Mouse (Mus musculus): ENCODE data around the gene Slc25a16.

The Slc25a16 gene

DNA sequence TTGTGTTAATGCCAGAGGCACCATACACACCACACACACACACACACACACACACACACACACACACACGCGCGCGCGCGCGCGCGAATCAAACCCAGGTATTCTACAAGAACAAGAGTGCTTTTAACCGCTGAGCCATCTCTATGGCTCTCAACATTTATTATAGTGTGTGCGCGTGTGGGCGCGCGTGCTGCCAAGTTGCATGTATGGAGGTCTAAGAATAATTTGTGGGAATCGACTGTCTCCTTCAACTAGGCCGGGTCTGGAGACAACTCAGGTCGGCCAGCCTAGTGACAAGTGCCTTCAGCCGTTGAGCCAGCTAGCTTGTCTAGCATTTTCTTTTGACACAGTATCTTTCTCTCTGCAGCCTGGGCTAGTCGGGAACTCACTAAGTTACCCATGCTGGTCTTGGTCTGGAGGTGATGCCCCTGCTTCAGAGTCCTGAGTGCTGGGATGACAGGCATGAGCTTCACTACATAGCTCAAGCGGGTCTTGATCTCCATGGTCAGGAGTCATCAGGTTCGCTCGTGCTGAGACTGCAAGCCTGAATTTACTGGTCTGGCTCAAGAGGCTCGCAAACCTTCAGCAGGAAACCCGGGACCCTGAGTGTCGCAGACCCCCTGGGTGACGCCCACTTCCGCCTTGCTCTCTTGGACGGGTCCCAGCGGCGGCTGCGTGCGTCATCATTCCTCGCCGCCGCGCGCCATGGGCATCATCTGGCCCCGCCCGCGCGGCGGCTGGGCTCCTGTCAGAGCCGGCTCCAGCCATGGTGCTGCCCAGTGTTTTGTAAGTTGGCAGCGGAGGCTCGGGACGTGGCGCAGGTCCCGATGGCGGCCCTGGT lies at the start of gene Slc25a16:
TSS of gene Slc25a16 (plus strand) at position 709 of the 841 bp plus-strand sequence.
- peak; percentile 86 for DNase-seq (ENCODE audit: low spot score)

DNA sequence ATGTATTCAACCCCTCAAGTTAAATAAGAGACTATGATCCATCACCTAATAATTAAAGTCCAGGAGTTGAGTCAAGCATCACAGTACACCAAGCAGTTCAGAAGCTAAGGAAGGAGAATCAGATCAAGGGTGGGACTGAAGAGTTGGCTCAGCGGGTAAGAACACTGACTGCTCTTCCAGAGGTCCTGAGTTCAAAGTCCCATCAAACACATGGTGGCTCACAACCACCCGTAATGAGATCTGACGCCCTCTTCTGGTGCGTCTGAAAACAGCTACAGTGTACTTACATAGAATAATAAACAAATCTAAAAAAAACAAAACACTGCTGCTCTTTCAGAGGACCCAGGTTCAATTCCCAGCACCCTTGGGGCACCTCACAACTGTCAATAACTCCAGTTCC lies 45.6 kb upstream of the Slc25a16 start:
- DNase-seq (ENCODE audit: low spot score), result no peak

GRCm38 (mm10) chr10:62875565-62875964 lies 44.9 kb upstream of the Slc25a16 start:
- no peak for DNase-seq (ENCODE audit: low spot score)

- DNase-seq (ENCODE audit: low spot score), result no peak
These were observed 42.4 kb upstream of the Slc25a16 start for GRCm38 (mm10) chr10:62878056-62878455.

DNA sequence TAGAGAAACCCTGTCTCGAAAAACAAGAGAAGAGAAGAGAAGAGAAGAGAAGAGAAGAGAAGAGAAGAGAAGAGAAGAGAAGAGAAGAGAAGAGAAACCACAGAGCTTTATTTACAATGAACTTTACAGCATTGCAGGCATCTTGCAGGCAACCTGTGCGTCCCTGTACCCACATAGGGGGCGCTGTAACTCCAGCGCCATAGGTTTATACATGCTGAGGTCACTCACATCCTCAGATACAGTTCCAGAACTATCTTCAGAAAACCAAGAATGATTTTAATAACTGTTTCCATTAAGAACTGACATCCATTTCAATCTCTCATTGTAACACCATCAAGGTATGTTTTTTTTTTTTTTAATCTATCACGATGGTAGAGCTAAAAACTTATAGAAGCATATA lies 39.2 kb upstream of the Slc25a16 start:
- no peak for DNase-seq (ENCODE audit: low spot score)

- DNase-seq (ENCODE audit: low spot score), result no peak
These were observed 36.5 kb upstream of the Slc25a16 start for GRCm38 (mm10) chr10:62883933-62884372.

DNA sequence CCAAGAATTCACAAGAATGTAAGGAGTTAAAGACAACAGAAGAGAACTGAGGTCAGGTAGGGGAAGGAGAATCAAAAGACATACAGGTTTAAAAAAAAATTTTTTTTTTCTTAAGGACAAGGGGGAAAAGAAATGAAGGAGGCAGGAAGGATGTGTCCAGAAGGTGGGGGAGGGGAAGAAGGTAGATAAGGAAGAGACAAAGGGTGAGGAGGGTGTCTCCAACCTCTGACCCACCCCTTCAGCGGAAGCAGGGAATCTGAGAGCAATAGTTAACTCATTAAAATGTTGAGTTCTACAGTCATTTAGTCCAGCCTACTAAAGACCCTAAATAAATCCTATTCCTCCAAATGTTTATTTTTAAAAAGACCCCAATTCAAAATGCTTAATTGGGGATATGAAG lies 35.9 kb upstream of the Slc25a16 start:
- no peak for DNase-seq (ENCODE audit: low spot score)

GRCm38 (mm10) chr10:62885460-62885859 lies 35.0 kb upstream of the Slc25a16 start:
- no peak for DNase-seq (ENCODE audit: low spot score)

- DNase-seq (ENCODE audit: low spot score), result no peak
These were observed 34.2 kb upstream of the Slc25a16 start for GRCm38 (mm10) chr10:62885969-62886798.

GRCm38 (mm10) chr10:62886799-62887591 lies 33.4 kb upstream of the Slc25a16 start:
- DNase-seq (ENCODE audit: low spot score), result peak; percentile 4

DNA sequence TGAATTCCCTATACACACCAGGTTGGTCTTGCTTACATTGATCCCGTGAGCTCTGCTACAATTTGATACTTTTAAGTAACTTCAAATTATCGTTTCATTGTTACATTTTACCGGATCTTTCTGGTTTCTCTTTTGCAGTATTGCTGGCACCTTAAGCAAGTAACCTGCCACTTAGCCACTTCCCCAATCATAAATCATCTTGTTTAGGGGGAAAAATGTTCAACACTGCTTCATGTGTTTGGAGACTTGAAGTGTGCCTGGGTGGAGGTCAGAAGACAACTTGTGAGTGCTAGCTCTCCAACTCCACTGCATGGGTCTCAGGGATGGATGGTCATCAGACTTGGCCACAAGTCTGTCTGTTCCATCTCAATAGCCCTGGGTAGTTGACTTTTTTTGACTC lies 29.4 kb upstream of the Slc25a16 start:
- no peak for DNase-seq (ENCODE audit: low spot score)

- no peak for DNase-seq (ENCODE audit: low spot score)
These were observed 27.7 kb upstream of the Slc25a16 start for GRCm38 (mm10) chr10:62892549-62893232.

GRCm38 (mm10) chr10:62893356-62893884 lies 27.0 kb upstream of the Slc25a16 start:
- DNase-seq (ENCODE audit: low spot score), result no peak

- DNase-seq (ENCODE audit: low spot score), result no peak
These were observed 26.0 kb upstream of the Slc25a16 start for GRCm38 (mm10) chr10:62894447-62894846.

DNA sequence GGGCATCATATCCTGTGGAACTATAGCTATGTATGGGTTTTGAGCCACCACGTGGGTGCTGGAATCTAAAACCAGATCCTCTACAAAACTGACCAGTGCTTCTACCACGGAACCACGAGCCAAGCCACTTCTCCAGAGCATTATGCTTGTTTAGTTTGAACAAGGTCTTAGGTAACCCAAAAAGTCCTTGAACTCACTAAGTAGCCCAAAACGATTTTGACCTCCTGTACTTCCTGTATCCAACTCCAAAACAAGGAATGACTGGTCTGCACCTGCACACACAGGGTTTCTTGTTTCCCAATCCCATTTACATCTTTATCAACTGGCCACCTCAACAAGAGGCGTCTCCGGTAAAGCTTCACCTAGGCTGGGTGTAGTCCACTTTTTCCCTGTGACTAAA lies 25.0 kb upstream of the Slc25a16 start:
- no peak for DNase-seq (ENCODE audit: low spot score)

DNA sequence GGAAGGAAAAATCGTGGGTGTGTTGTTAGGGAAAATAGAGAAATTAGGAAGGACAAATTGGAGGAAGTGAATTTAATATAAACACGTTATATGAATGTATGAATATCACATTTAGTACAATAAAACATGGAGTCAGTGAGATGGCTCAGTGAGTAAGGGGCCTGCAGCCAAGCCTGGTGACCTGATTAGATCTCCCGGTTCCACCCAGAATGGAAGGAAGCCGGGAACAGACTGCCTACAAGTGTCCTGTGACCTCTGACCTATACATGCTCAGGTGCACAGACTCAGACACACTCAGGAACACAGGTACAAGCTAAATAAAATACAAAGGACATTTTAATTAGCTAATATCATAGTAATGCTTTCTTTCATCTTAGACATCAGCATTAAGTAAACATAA lies 24.4 kb upstream of the Slc25a16 start:
- DNase-seq (ENCODE audit: low spot score), result no peak

- DNase-seq (ENCODE audit: low spot score), result no peak
These were observed 23.7 kb upstream of the Slc25a16 start for GRCm38 (mm10) chr10:62896774-62897173.

GRCm38 (mm10) chr10:62897437-62897836 lies 23.0 kb upstream of the Slc25a16 start:
- no peak for DNase-seq (ENCODE audit: low spot score)

- no peak for DNase-seq (ENCODE audit: low spot score)
These were observed 22.4 kb upstream of the Slc25a16 start for GRCm38 (mm10) chr10:62898061-62898460.

DNA sequence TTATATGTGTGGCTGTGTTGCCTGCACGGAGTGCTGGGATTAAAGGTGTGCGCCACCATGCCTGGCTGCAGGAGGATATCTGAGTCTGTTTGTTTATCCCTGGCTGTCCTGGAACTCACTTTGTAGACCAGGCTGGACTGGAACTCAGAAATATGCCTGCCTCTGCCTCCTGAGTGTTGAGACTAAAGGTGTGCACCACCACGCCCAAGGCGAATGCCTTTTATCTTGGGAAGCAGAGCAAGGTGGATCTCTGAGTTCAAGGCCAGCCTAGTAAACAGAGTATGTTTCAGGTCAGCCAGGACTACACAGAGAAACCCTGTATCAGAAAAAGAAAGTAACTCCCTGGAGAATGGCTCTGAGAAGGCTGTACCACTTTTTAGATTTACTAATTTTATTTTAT lies 20.3 kb upstream of the Slc25a16 start:
- DNase-seq (ENCODE audit: low spot score), result no peak

DNA sequence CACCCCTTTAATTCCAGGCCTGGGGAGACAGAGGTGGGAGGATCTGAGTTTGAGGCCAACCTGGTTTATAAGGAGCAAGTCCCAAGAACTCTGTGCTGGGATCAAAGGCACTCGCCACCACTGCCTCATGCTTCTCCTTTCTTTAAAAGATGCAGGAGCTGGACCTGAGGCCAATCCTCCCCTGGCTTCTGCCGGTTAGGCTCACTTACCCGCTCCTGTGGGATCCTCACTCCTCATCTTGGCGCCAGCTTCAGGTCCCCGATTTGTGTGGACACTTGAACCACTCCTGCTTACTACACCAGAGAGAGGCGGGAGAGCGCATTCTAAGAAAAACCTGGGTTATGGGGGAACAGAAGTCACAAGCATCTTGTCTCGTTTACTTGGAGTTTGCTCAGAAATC lies 18.6 kb upstream of the Slc25a16 start:
- DNase-seq (ENCODE audit: low spot score), result no peak

Measured in spleen, adult 12 weeks (tissue).